Mouse (Mus musculus): ENCODE data around the gene Bicra. TPM values are rescaled to one million over a fixed set of nuclear protein-coding genes. Genes with fewer than 3 reads are reported as not detected.

The Bicra gene
- total RNA-seq (2021) = 10 to 100 TPM; 11.8 to 13.9 TPM
- long read RNA-seq, experiment 1, partial matches to known transcripts = 8 of 8 reads
- long read RNA-seq, experiment 1, other reads (novel, unspliced or antisense) = 0 of 8 reads
- long read RNA-seq, experiment 2, full-length matches to known transcripts = 1 of 12 reads
- long read RNA-seq, experiment 2, partial matches to known transcripts = 5 of 12 reads
- long read RNA-seq, experiment 2, other reads (novel, unspliced or antisense) = 6 of 12 reads

DNA sequence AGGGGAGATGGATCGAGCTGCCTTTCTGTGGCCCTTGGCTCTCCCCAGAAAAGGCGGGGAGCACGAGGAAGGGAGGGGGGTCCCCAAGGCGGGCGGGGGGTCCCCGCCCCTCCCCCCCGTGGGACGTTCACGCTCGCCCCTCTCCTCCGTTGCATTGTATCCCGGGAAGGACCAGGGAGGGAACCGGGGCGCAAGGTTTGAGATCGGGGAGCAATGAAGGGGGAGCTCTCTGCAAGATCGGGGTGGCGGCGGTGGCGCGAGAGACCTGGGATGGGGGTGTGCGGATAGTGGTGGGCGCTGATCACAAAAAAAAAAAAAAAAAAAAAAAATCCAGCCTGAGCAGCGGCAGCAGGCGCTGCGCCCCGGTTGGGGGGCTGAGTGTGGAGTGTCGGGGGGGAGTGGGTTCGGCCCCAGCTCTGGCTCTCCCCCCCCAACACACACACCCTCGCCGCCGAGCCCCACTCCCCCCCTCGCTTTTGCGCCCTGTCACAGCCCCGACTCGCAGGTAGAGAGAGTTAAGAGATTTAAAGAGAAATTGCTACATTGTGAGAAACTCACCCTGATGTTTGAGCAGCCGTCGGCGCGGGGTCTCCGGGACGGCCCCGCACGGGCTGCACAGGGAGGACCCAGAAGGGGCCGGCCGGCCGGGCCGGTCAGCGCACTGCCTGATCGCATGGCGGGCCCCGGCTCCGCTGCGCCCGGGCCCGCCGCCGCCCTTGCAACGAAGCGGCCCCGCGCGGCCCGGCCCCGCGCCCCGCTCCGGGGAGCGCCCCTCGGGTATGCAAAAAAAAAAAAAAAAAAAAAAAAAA, at the start of gene Bicra:
TSS of gene Bicra (minus strand) at position 584 of the 809 bp plus-strand sequence.
- DNase-seq (ENCODE audit: low spot score in 2 of 2) = peak; percentile 70 to 73

GRCm38 (mm10) chr7:16094592-16094991, 46.9 kb upstream of the Bicra start:
- no peak for DNase-seq (ENCODE audit: low spot score in 2 of 2)

GRCm38 (mm10) chr7:16087587-16087986, 39.9 kb upstream of the Bicra start:
- no peak for DNase-seq (ENCODE audit: low spot score in 2 of 2)

- DNase-seq (ENCODE audit: low spot score in 2 of 2) = no peak
Observed at GRCm38 (mm10) chr7:16083361-16083760, 35.6 kb upstream of the Bicra start.

DNA sequence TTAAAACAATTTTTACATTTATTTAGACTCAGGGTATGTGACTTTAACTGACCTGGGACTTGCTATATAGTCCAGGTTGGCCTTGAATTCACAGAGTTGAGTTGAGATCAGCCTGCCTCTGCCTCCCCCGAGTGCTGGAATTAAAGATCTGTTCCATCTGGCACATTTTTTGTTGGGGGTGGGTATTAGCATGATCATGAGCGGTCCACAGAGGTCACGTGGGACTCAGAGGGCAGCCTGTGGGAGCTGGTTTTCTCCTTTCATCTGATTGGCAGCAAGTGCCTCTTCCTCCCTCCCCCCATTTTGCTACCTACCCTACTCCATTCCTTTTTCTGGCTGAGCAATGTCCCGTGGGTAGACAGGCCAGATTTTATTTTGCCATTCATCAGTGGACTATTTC, 32.9 kb upstream of the Bicra start:
- DNase-seq (ENCODE audit: low spot score in 2 of 2) = no peak

- DNase-seq (ENCODE audit: low spot score in 2 of 2) = no peak
Observed at GRCm38 (mm10) chr7:16079947-16080346, 32.2 kb upstream of the Bicra start.

- no peak for DNase-seq (ENCODE audit: low spot score in 2 of 2)
Observed at GRCm38 (mm10) chr7:16071906-16072305, 24.2 kb upstream of the Bicra start.

- no peak for DNase-seq (ENCODE audit: low spot score in 2 of 2)
Observed at GRCm38 (mm10) chr7:16070846-16071245, 23.1 kb upstream of the Bicra start.

- DNase-seq (ENCODE audit: low spot score in 2 of 2) = no peak
Observed at GRCm38 (mm10) chr7:16063490-16063889, 15.8 kb upstream of the Bicra start.

DNA sequence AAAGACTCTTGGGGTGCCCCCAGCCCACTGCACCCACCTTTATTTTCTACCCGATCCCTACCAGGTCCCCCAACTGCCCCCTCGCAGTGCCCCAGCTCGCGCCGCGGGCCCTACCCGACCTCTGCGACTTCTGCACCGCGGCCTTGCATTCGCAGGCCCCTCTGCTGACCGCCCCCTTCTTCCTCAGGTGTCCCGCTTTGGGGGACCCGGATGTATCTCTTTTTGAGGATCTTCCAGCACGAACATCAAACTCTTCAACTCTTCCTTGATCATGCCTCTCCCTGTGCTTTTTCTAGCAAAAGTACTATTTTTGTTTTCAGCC, 14.3 kb upstream of the Bicra start:
- DNase-seq (ENCODE audit: low spot score in 2 of 2) = no peak

DNA sequence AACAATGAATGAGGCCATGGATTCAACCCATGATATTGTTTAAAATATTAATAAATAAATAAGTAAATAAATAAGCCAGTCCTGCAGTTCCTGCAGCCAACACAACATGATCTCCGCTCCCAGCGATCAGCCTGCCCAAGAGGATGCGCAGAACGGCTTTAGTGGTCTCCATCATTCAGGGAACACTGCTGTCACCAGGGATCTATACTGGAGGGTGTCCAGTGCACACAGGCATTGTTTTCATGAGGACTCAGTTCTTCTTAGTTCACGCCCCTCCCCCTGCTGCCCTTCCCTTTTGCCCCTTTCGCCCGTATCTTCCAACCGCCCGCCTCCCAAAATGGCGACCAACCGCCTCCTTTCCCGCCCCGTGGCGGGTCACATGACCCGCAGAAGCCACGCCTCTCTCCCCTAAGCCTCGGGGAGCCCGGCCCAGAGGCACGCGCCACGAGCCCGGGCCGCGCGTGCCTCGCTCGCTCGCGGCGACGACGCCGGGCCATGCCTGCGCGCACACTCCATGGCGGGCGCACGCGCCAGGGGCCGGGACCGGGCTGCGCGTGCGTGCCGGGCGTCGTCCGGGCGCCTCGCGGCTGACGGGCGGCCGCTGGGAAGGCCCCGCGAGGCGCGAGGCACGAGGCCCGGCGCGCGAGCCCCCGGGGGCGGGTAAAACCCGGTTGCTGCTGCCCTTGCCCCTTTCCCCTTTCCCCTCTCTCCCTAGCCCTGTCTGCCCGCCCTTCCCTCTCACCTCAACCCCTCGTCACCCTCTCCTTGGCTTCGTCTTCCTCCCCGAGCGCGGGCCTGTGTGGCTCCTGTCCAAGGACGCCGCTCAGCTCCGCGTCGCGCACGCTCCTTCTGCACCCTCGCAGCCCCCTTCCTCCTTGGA, 13.7 kb upstream of the Bicra start, which contains the start of gene Zfp541:
TSS of gene Zfp541 (plus strand) at position 596 of the 880 bp plus-strand sequence.
- no peak for DNase-seq (ENCODE audit: low spot score in 2 of 2)

DNA sequence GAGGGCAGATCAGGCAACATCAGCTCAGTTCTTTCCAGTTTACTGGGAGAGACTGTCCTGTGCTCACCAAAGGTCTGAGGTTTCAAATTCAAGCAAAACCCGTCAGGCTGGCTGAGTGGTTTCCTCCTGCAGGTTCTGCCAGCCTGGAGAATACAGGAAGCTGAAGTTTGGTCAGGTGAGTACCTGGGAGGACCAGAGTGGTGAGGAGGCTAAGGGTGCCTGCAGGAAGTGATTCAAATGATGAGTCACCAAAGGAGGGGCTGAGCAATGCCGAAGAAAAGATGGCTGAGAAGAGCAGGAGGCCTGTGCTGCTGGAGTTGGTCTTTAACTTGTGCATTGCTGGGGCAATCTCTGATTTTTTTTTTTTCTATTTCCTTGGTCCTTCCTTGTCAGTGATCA, 9.4 kb upstream of the Bicra start:
- DNase-seq (ENCODE audit: low spot score in 2 of 2) = no peak

DNA sequence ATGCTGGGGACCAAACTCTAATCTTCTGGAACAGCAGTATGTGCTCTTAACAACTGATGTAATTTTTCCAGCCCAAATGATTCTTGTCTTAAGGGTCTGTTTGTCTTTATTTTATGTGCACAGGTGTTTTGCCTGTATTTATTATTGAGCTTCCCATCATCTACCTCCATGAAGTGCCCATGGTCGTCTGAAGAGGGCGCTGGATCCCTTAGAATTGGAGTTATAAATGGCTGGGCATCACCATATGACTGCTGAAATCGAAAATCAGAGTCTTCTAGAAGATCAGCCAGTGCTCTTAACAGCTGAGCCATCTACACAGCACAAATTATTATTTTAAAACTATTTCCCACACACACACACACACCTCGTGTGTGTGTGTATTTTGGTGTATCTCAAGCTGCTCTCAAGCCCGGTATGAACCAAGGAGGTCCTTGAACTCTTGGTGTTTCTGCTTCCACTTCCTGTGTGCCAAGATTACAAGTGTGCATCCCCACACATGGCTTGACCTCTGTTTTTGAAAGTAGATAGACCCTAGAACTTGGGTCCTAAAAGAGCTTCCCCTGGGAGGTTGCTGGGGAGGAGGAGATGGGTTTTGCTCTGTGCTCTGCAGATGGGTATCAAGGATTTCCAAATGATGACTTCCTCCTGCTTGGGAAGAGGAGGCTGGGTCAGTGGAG, 8.9 kb upstream of the Bicra start:
- DNase-seq (ENCODE audit: low spot score in 2 of 2) = peak; percentile 52 to 73

DNA sequence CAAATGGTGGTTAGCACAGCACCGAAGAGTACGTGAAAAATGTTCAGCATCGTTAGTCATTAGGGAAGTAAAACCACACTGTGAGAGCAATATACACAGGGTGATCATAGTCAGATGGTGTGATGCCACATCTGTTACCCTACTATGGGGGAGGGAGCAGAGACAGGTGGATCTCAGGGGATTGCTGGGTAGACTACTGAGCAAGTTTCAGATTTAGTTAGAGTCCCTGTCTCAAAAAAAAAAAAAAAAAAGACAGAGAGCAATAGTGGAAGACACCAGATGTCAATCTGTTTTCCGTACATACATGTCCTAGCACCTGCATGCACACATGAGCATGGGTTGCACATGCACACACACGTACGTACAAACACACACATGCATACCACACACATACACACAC, 7.9 kb upstream of the Bicra start:
- DNase-seq (ENCODE audit: low spot score in 2 of 2) = no peak

DNA sequence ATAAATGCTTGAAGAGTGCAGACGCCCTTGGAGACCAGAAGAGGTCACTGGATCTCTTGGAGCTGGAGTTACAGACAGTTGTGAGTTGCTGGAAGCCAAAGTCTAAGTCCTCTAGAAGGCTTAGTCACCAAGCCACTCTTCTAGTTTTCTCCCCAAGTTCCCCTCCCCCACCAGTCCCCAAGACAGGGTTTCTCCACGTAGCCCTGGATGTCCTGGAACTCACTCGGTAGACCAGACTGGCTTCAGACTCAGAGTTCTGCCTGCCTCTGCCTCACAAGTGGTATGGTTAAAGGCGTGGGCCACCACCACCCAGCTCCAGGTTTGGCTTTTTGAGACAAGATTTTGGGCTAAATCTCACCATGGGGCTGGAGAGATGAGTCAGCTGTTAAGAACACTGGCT, 7.2 kb upstream of the Bicra start:
- DNase-seq (ENCODE audit: low spot score in 2 of 2) = no peak

GRCm38 (mm10) chr7:16053105-16053504, 5.4 kb upstream of the Bicra start:
- DNase-seq (ENCODE audit: low spot score in 2 of 2) = no peak

GRCm38 (mm10) chr7:16052684-16053083, 5.0 kb upstream of the Bicra start:
- DNase-seq (ENCODE audit: low spot score in 2 of 2) = peak; percentile 71 to 82

- peak; percentile 79 to 81 for DNase-seq (ENCODE audit: low spot score in 2 of 2)
Observed at GRCm38 (mm10) chr7:16051883-16052595, 4.3 kb upstream of the Bicra start.

- DNase-seq (ENCODE audit: low spot score in 2 of 2) = no peak
Observed at GRCm38 (mm10) chr7:16050600-16050999, 2.9 kb upstream of the Bicra start.

DNA sequence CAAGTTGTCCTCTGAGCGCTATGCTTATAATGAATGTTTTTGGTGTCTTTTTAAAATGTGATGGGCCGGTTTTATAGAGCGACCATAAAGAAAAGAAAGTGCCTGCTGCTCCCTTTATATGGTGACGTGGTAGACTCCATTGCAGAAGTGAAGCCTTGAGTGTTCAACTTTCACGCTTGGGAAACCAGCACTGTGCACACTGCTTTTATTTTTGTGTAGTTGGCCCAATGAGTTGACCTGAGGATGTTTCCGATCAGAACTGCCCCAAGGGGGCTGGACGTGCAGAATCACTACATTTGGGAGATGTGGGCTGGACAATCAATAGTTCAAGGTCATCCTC, 1.8 kb upstream of the Bicra start:
- DNase-seq (ENCODE audit: low spot score in 2 of 2) = no peak

Measured in left cerebral cortex, adult 18-20 months (tissue).